Mouse (Mus musculus) CH12.LX (cell line): ENCODE measurements around the gene Igfbp3. TPM values are rescaled to one million over a fixed set of nuclear protein-coding genes. Genes with fewer than 3 reads are reported as not detected.

Source experiments
- DNase-seq: peaks from one replicate; pipeline ENCODE4 v3.0.0-alpha.2; 2013; ENCODE audit errors: extremely low read depth
- H3K27ac ChIP-seq: 2 replicates; pipeline ENCODE4 v1.5.1; 2012; ENCODE audit warnings: low read depth, mild to moderate bottlenecking, control low read depth, moderate library complexity; ENCODE audit not compliant: insufficient read depth
- H3K27me3 ChIP-seq: replicated peaks from 2 replicates; pipeline ENCODE3; 2012; ENCODE audit warnings: inconsistent platforms
- H3K36me3 ChIP-seq, 2 experiments: replicated peaks in 1 of 2; 2 replicates each; pipeline versions ENCODE3 to v1.6.1; 2012; ENCODE audit warnings: inconsistent platforms in 1 of 2, low read length in 1 of 2, mild to moderate bottlenecking in 1 of 2, mixed read lengths in 1 of 2, moderate library complexity in 1 of 2; ENCODE audit not compliant: control insufficient read depth in 1 of 2, insufficient read depth in 1 of 2
- H3K4me1 ChIP-seq, 2 experiments: 2 replicates each; pipeline ENCODE4 v1.6.1; 2012; ENCODE audit warnings: inconsistent platforms in 1 of 2, moderate library complexity in 1 of 2; ENCODE audit not compliant: insufficient read depth in 2 of 2, control insufficient read depth in 1 of 2
- H3K4me2 ChIP-seq: 2 replicates; pipeline ENCODE4 v1.6.1; 2012; ENCODE audit warnings: low read depth, mild to moderate bottlenecking, control low read depth; ENCODE audit not compliant: poor library complexity, insufficient read depth, severe bottlenecking
- H3K4me3 ChIP-seq, 3 experiments: fragments of 150-350 bp in 1 of 3; sonication (generic) in 1 of 3; replicated peaks in 1 of 3; 2 replicates each; pipeline versions ENCODE3 to v1.5.1; 2011 to 2012; ENCODE audit warnings: low read depth in 2 of 3, low read length in 2 of 3, mild to moderate bottlenecking in 2 of 3, moderate library complexity in 2 of 3, control low read depth in 1 of 3, improper control_type of control experiment in 1 of 3, inconsistent platforms in 1 of 3, mixed read lengths in 1 of 3; ENCODE audit not compliant: poor library complexity in 1 of 3
- H3K79me2 ChIP-seq: replicated peaks from 2 replicates; pipeline ENCODE4 v1.6.1; 2012; ENCODE audit warnings: mild to moderate bottlenecking, moderate library complexity; ENCODE audit not compliant: control insufficient read depth, poor library complexity, insufficient read depth, severe bottlenecking; ENCODE audit errors: extremely low read depth
- H3K9ac ChIP-seq: 2 replicates; pipeline ENCODE4 v1.6.1; 2012; ENCODE audit warnings: low read depth, mild to moderate bottlenecking, control low read depth, moderate library complexity; ENCODE audit not compliant: insufficient read depth
- H3K9me3 ChIP-seq: replicated peaks from 2 replicates; pipeline ENCODE3; 2012; ENCODE audit warnings: low read length, inconsistent platforms, mixed read lengths
- BHLHE40 ChIP-seq: IDR thresholded peaks from 2 replicates; pipeline ENCODE4 v1.6.1; 2011; ENCODE audit warnings: mild to moderate bottlenecking, low read depth, low read length, improper control_type of control experiment
- CHD2 ChIP-seq: IDR thresholded peaks from 2 replicates; pipeline ENCODE4 v1.6.1; 2011; ENCODE audit warnings: low read length, improper control_type of control experiment
- CTCF ChIP-seq, 2 experiments: IDR thresholded peaks in 1 of 2; conservative IDR thresholded peaks in 1 of 2; 2 replicates each; pipeline ENCODE4 v1.5.1; 2011 to 2012; ENCODE audit warnings: low read depth in 2 of 2, low read length in 2 of 2, improper control_type of control experiment in 1 of 2, inconsistent platforms in 1 of 2, mild to moderate bottlenecking in 1 of 2, moderate library complexity in 1 of 2
- ELF1 ChIP-seq: IDR thresholded peaks from 2 replicates; pipeline ENCODE4 v1.6.1; 2014; ENCODE audit warnings: low read depth, mild to moderate bottlenecking, inconsistent platforms, low read length, improper control_type of control experiment
- ETS1 ChIP-seq: conservative IDR thresholded peaks from 2 replicates; pipeline ENCODE4 v1.6.1; 2012; ENCODE audit warnings: low read depth, mild to moderate bottlenecking, inconsistent platforms, low read length, improper control_type of control experiment, moderate library complexity
- HCFC1 ChIP-seq: IDR thresholded peaks from 2 replicates; pipeline ENCODE4 v1.6.1; 2012; ENCODE audit warnings: low read depth, mild to moderate bottlenecking, inconsistent platforms, low read length, improper control_type of control experiment
- IRF4 ChIP-seq: IDR thresholded peaks from 2 replicates; pipeline ENCODE4 v1.6.1; 2014; ENCODE audit warnings: low read depth, mild to moderate bottlenecking, inconsistent platforms, low read length, improper control_type of control experiment
- JUN ChIP-seq: IDR thresholded peaks from 2 replicates; pipeline ENCODE4 v1.6.1; 2011; ENCODE audit warnings: low read depth, mild to moderate bottlenecking, low read length, improper control_type of control experiment, moderate library complexity; ENCODE audit not compliant: insufficient read depth
- JUND ChIP-seq: conservative IDR thresholded peaks from 2 replicates; pipeline ENCODE4 v1.6.1; 2011; ENCODE audit warnings: low read depth, low read length, improper control_type of control experiment
- KAT2A ChIP-seq: IDR thresholded peaks from 2 replicates; pipeline ENCODE4 v1.6.1; 2012; ENCODE audit warnings: low read length, improper control_type of control experiment, inconsistent platforms; ENCODE audit not compliant: insufficient replicate concordance
- MAFK ChIP-seq: IDR thresholded peaks from 2 replicates; pipeline ENCODE4 v1.6.1; 2011; ENCODE audit warnings: low read length, improper control_type of control experiment; ENCODE audit not compliant: insufficient replicate concordance
- MAX ChIP-seq: IDR thresholded peaks from 2 replicates; pipeline ENCODE4 v1.6.1; 2011; ENCODE audit warnings: low read length, improper control_type of control experiment
- NELFE ChIP-seq: IDR thresholded peaks from 2 replicates; pipeline ENCODE4 v1.6.1; 2011; ENCODE audit warnings: low read depth, low read length, improper control_type of control experiment
- NRF1 ChIP-seq: IDR thresholded peaks from 2 replicates; pipeline ENCODE4 v1.6.1; 2014; ENCODE audit warnings: low read depth, mild to moderate bottlenecking, inconsistent platforms, low read length, improper control_type of control experiment, moderate library complexity
- PAX5 ChIP-seq: IDR thresholded peaks from 2 replicates; pipeline ENCODE4 v1.6.1; 2012; ENCODE audit warnings: low read length, inconsistent platforms, mixed read lengths
- RAD21 ChIP-seq: IDR thresholded peaks from 2 replicates; pipeline ENCODE4 v1.6.1; 2011; ENCODE audit warnings: low read depth, mild to moderate bottlenecking, low read length, improper control_type of control experiment, moderate library complexity
- RCOR1 ChIP-seq: conservative IDR thresholded peaks from 2 replicates; pipeline ENCODE4 v1.6.1; 2012; ENCODE audit warnings: low read depth, mild to moderate bottlenecking, inconsistent platforms, low read length, improper control_type of control experiment
- SIN3A ChIP-seq: IDR thresholded peaks from 2 replicates; pipeline ENCODE4 v1.6.1; 2012; ENCODE audit warnings: low read length, improper control_type of control experiment, inconsistent platforms
- TBP ChIP-seq: conservative IDR thresholded peaks from 2 replicates; pipeline ENCODE4 v1.6.1; 2011; ENCODE audit warnings: low read depth, low read length, improper control_type of control experiment
- ZNF384 ChIP-seq: IDR thresholded peaks from 2 replicates; pipeline ENCODE4 v1.6.1; 2012; ENCODE audit warnings: low read depth, low read length, improper control_type of control experiment, inconsistent platforms
- dilution Hi-C: fragments of 300-500 bp; cut with MboI; formaldehyde crosslinking; loops from 2 replicates; pipeline ENCODE4 v1.14.3; 2020; ENCODE audit warnings: low sequenced_read_pairs; ENCODE audit not compliant: extremely low pct_unique_long_range_greater_than_20kb, extremely low pct_ligation_motif_present
- in situ Hi-C: fragments of 300-500 bp; cut with MboI; formaldehyde crosslinking; loops from 3 replicates; pipeline ENCODE4 v1.14.3; 2019; ENCODE audit warnings: low sequenced_read_pairs, low pct_ligation_motif_present, low pct_unique_long_range_greater_than_20kb, mixed read lengths
- polyA plus RNA-seq: library from polyadenylated mRNA; unstranded; fragments of >175 nt; gene quantifications from 2 replicates; pipeline ENCODE4 v1.2.1, GENCODE M21; 2012; ENCODE audit warnings: low read depth; ENCODE audit not compliant: insufficient read length
- total RNA-seq, 2 experiments: library from RNA; depleted of rRNA; stranded (reverse); fragments of 300-350 nt in 1 of 2; fragments of >200 nt in 1 of 2; gene quantifications; 2 replicates each; pipeline ENCODE4 v1.2.3; 2012 to 2014

Igfbp3 gene
- total and polyA plus RNA-seq, 3 experiments, result not detected

GRCm38 (mm10) chr11:7214342-7214660, 578 bp upstream of the Igfbp3 start:
- no peaks in the 10 kb centered on the region for H3K4me1 ChIP-seq
- no peaks in the 10 kb centered on the region for H3K36me3 ChIP-seq
- no peak overlapping the region for H3K4me3 ChIP-seq
- in situ Hi-C loops (loop anchor here (25.0 kb wide), 1 partner anchor 1023 kb away; no protein-coding TSS in a partner anchor), dilution Hi-C loops (no loop called here)
- TF ChIP-seq JUND, result no peak
- TF ChIP-seq NRF1, result no peak
- no peak for TF ChIP-seq PAX5
- no peak for TF ChIP-seq MAX
- TF ChIP-seq NELFE, result no peak
- no peak for TF ChIP-seq CTCF (conservative IDR thresholded peaks at IDR 0.05 in 1 of 2, IDR thresholded peaks at IDR 0.05 in 1 of 2; ENCODE audit: low read depth in 2 of 2, low read length in 2 of 2)
- no peak for TF ChIP-seq MAFK
- TF ChIP-seq SIN3A, result no peak
- no peak for TF ChIP-seq ZNF384
- no peak for TF ChIP-seq TBP
- TF ChIP-seq KAT2A, result no peak
- no peak for TF ChIP-seq RCOR1
- no peak for TF ChIP-seq JUN
- TF ChIP-seq ELF1, result no peak
- TF ChIP-seq HCFC1, result no peak
- TF ChIP-seq ETS1, result no peak
- no peak for TF ChIP-seq BHLHE40
- TF ChIP-seq IRF4, result no peak
- no peak for TF ChIP-seq RAD21
- H3K9me3 ChIP-seq, result peaks cover 40% of the 10 kb centered on the region
- no peaks in the 10 kb centered on the region for H3K27me3 ChIP-seq
- H3K9ac ChIP-seq, result no peak overlapping the region
- no peak for DNase-seq
- H3K4me2 ChIP-seq, result no peak overlapping the region
- H3K27ac ChIP-seq, result no peak overlapping the region
- H3K79me2 ChIP-seq, result no peaks in the 10 kb centered on the region

- dilution Hi-C loops (no loop called here), in situ Hi-C loops (loop anchor here (25.0 kb wide), 1 partner anchor 1024 kb away; no protein-coding TSS in a partner anchor)
- no peak for TF ChIP-seq NELFE
- TF ChIP-seq CHD2, result no peak
- no peak for TF ChIP-seq HCFC1
- no peak for TF ChIP-seq BHLHE40
- no peak for TF ChIP-seq PAX5
- TF ChIP-seq MAX, result no peak
- TF ChIP-seq RCOR1, result no peak
- DNase-seq, result no peak
- Histone ChIP-seq H3K9ac (no peak overlapping the region), H3K9me3 (peaks cover 51% of the 10 kb centered on the region), H3K4me3 (no peak overlapping the region), H3K27ac (no peak overlapping the region), H3K4me2 (no peak overlapping the region), H3K27me3 (peaks cover 2% of the 10 kb centered on the region), H3K36me3 (no peaks in the 10 kb centered on the region), H3K4me1 (no peaks in the 10 kb centered on the region), H3K79me2 (no peaks in the 10 kb centered on the region)
These were observed 592 bp downstream of the Igfbp3 start for GRCm38 (mm10) chr11:7213161-7213500.
